Mouse (Mus musculus): ENCODE measurements around the gene Ahr. TPM values are rescaled to one million over a fixed set of nuclear protein-coding genes. Genes with fewer than 3 reads are reported as not detected.

Ahr gene
- total RNA-seq, 2 experiments from 2014 or later, result 1.1 to 1.7 TPM

DNA sequence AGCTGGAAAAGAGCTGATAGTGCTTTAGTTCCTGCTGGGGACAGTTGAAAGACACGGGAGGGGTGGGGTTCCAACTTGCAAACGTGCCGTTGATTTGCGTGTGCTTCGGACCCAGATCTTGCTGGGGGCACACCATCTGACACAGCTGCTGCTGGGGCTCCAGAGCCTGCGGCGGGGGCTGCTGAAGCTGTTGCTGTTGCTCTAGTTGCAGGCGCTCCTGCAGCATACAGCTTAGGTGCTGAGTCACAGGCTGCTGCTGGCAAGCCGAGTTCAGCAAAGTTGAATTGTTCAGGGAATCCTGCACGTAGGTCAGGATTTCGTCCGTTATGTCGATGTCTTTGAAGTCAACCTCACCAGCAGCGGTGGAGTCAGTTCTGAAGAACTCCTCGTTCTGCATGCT, 30.8 kb downstream of the Ahr start:
- no peak for DNase-seq (ENCODE audit: low spot score)

DNA sequence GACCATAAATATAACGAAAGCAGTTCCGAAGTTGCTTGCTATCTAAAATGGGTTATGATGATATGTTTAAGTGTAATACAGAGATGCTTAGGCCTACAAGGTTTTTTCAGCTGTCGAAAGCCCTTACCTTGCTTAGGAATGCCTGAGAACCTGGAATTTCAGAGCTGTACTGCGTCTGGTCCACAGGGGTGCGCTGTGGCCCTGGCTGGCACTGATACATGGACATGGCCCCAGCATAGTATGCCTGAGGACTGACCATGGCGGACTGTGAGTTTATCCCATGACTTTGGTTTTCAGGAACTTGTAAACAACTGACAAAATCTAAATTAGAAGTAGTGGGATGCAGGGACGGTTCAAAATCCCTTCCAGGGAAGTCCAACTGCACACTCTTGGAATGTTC, 31.3 kb downstream of the Ahr start:
- no peak for DNase-seq (ENCODE audit: low spot score)

DNA sequence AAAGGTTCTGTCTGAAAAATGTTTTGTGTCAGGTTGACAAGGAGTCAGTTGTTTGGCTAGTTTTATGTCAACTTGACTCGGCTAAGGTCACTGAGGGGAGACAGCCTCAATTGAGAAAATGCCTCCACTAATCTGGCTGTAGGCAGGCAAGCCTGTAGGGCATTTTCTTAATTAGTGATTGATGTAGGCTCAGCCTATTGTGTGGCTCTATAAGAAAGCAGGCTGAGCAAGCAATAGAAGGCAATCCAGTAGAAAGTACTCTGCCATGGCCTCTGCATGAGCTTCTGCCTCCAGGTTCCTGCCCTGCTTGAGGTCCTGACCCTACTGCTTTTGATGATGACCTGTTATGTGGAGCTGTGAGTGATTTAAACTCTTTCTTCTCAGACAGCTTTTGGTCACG, 33.4 kb downstream of the Ahr start:
- DNase-seq (ENCODE audit: low spot score), result no peak

DNA sequence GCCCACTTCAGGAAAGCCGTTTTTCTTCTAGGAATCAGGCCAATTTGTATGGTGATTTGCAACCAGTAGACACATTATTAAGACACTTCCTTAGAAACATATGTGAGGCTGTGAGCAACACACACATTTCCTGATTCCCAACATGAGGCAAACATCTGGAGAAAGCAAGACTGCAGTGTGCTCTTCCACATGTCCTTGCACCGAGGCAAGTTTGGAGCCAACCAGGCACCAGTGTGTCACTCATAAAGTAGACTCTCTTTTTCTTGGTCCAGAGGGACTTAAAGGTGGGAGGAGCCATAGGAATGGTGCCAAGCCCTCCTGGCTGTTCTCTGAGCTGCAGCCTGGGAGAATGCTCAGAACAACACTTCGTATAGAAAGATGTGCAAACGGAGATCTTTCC, 39.6 kb downstream of the Ahr start:
- DNase-seq (ENCODE audit: low spot score), result no peak

DNA sequence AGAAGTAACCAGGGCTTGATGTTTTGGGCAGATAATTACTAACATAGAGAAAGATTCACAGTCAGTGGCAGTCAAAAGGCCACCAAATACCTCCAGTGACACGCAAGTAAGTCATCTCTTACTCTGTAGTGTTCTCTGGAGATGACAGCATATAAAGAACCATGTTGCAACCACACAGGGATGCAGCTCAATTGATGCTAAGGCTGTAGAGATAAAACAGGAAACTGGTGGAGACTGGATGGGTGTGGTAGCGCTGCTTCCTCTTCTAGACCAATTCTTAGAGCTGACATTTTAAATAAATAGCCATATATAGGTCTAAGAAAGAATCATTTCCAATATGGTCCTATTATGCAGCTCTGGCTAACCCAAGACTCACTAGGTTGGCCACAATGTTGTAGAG, 54.1 kb downstream of the Ahr start:
- DNase-seq (ENCODE audit: low spot score), result no peak

DNA sequence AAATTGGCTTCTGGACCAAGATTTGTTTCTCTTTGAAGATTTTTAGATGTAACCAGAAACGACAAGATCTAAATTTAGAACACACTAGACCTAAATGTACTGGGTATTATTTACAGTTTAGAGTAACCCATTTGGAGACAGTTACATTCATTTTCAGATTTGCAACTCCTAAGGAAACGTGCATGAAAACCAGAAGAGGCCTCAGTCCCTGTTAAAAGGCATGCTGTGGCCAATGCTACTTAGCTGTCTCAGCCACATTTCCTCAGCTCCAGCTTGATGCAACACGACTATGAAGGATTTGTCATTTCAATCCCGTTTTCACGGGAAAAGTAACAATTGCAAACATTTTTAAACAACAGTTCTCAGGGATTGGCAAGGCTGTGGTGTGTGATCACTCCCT, 55.9 kb downstream of the Ahr start:
- DNase-seq (ENCODE audit: low spot score), result no peak

DNA sequence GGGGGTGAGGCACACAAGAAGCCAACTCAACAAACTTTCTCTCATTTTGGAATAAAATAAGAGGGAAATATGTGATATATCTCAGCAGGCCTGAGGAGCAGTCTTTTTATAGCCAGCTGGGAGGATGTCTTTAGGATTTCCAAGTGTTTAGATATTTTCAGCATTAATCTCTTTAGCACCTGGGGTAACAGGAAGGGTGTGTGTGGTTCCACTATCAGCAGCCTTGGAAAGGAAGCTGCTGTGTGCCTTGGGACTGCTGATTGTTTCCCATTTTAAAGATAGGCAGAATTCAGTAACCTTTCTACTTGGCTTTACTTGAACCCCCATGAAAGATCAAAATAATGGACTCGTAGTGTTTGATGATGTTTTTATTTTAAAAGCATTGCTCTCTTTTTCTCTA, 71.4 kb downstream of the Ahr start:
- no peak for DNase-seq (ENCODE audit: low spot score)

DNA sequence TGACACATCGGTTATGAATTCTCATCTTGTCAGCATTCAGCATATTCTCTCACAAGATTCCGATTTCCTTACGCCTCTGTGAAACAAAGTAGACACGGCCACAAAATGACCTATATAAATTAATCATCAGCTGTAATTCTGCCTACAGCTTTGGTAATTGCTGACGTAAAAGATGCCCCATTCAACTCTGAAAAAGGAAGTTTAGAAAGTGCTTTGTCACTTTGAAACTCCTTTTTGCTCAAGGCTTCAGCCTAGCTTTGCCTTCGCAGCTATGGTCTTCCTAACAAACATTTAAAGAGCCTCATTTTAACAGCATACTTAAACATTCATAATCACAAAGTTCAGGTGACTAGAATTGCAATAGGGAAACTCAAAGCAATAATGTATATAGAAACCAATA, 72.2 kb downstream of the Ahr start:
- DNase-seq (ENCODE audit: low spot score), result no peak

DNA sequence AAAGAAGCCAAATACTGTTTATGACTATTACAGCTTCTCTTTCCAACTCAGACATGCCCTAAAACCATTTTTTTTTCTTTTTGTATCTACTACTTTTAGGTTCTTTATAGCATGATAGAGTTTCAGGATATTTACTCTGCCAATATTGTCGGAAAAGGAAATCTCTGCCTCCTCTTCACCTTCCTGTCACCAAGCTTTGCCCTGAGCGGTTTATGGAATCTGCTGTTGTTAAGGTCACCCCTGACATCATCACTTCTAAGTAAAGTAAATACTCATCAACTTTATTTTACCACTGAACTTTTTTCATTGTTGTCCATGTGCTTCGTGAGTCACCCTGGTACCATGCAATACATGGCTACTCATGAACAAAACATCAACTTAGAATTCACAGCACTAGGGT, 75.2 kb downstream of the Ahr start:
- DNase-seq (ENCODE audit: low spot score), result no peak

All from gastrocnemius, adult 18-20 months (tissue).